Mouse (Mus musculus) limb, embryonic 11.5 days (tissue): ENCODE results near the gene Ugt1a7c. TPM values are rescaled to one million over a fixed set of nuclear protein-coding genes. Genes with fewer than 3 reads are reported as not detected.

ENCODE experiments used
- ATAC-seq: fragments of 200-750 bp; cut with Nextera tagmentation; 2 replicates; pipeline ENCODE4 v1.8.0; 2017; ENCODE audit warnings: low read depth; ENCODE audit not compliant: insufficient number of reproducible peaks, low FRiP score, low TSS enrichment
- DNase-seq: peaks from one replicate; pipeline ENCODE4 v3.0.0-alpha.2; 2015; ENCODE audit warnings: low spot score
- H3K27ac ChIP-seq: fragments of 300-500 bp; sonication (generic); replicated peaks from 2 replicates; pipeline ENCODE4 v1.5.1; 2014; ENCODE audit warnings: low read depth, mild to moderate bottlenecking, low read length
- H3K27me3 ChIP-seq: fragments of 300-500 bp; sonication (generic); 2 replicates; pipeline ENCODE4 v1.6.1; 2014; ENCODE audit warnings: mild to moderate bottlenecking, low read length, mixed read lengths; ENCODE audit not compliant: control insufficient read depth, insufficient read depth
- H3K36me3 ChIP-seq: fragments of 300-500 bp; sonication (generic); 2 replicates; pipeline ENCODE4 v1.6.1; 2014; ENCODE audit warnings: mild to moderate bottlenecking, low read length, moderate library complexity, mixed read lengths; ENCODE audit not compliant: control insufficient read depth, insufficient read depth
- H3K4me1 ChIP-seq: fragments of 300-500 bp; sonication (generic); 2 replicates; pipeline ENCODE4 v1.6.1; 2014; ENCODE audit warnings: low read length, mixed read lengths; ENCODE audit not compliant: control insufficient read depth, insufficient read depth
- H3K4me2 ChIP-seq: fragments of 300-500 bp; sonication (generic); 2 replicates; pipeline ENCODE4 v1.6.1; 2014; ENCODE audit warnings: low read depth, mild to moderate bottlenecking, moderate library complexity; ENCODE audit not compliant: severe bottlenecking
- H3K4me3 ChIP-seq: fragments of 300-500 bp; sonication (generic); 2 replicates; pipeline ENCODE4 v1.5.1; 2014; ENCODE audit warnings: low read depth, low read length
- H3K9ac ChIP-seq: fragments of 300-500 bp; sonication (generic); 2 replicates; pipeline ENCODE4 v1.6.1; 2014; ENCODE audit warnings: mild to moderate bottlenecking, low read length
- H3K9me3 ChIP-seq: fragments of 300-500 bp; sonication (generic); 2 replicates; pipeline ENCODE4 v1.6.1; 2016; ENCODE audit warnings: low read length; ENCODE audit not compliant: control insufficient read depth
- WGBS: fragments of 180-500 bp; shearing (Covaris S2); extraction: QIAGEN DNeasy Blood & Tissue Kit; methylation state at CpG from one replicate; pipeline ENCODE4 v1.1.7; 2014; 5-methylcytosine and 5-hydroxymethylcytosine counted together
- polyA plus RNA-seq: library from polyadenylated mRNA; unstranded; fragments of >200 nt; fragmentation: Nextera tagmentation; extraction: Ambion mirVana; gene quantifications from 2 replicates; pipeline ENCODE4 v1.2.1, GENCODE M21; 2014

The Ugt1a7c gene
- polyA plus RNA-seq, 1 experiment from 2014 or later = 0.79 TPM

GRCm38 (mm10) chr1:88255989-88256754 is 161.3 kb downstream of the Ugt1a7c start:
- WGBS = 81% methylated on average over 13 of the region's 13 CpGs
- ATAC-seq (no peak), DNase-seq (no peak)
- peaks cover 6% of the 10 kb centered on the region for H3K36me3 ChIP-seq
- no peak overlapping the region for H3K9ac ChIP-seq
- no peak overlapping the region for H3K4me3 ChIP-seq
- H3K4me1 ChIP-seq = no peaks in the 10 kb centered on the region
- H3K9me3 ChIP-seq = peaks cover 79% of the 10 kb centered on the region
- H3K27ac ChIP-seq = no peak overlapping the region
- no peak overlapping the region for H3K4me2 ChIP-seq
- no peaks in the 10 kb centered on the region for H3K27me3 ChIP-seq

GRCm38 (mm10) chr1:88256886-88257663 is 162.2 kb downstream of the Ugt1a7c start:
- no peak overlapping the region for H3K4me3 ChIP-seq
- peaks cover 12% of the 10 kb centered on the region for H3K36me3 ChIP-seq
- 78% methylated on average over 10 of the region's 10 CpGs for WGBS
- no peaks in the 10 kb centered on the region for H3K4me1 ChIP-seq
- H3K27ac ChIP-seq = no peak overlapping the region
- H3K4me2 ChIP-seq = no peak overlapping the region
- no peaks in the 10 kb centered on the region for H3K27me3 ChIP-seq
- H3K9me3 ChIP-seq = peaks cover 78% of the 10 kb centered on the region
- ATAC-seq = no peak
- H3K9ac ChIP-seq = no peak overlapping the region
- DNase-seq = no peak

- no peaks in the 10 kb centered on the region for H3K4me1 ChIP-seq
- ATAC-seq (no peak), DNase-seq (no peak)
- 82% methylated on average over 6 of the region's 6 CpGs for WGBS
- H3K4me2 ChIP-seq = no peak overlapping the region
- H3K9ac ChIP-seq = no peak overlapping the region
- H3K9me3 ChIP-seq = peaks cover 77% of the 10 kb centered on the region
- no peak overlapping the region for H3K27ac ChIP-seq
- H3K27me3 ChIP-seq = no peaks in the 10 kb centered on the region
- H3K36me3 ChIP-seq = peaks cover 18% of the 10 kb centered on the region
- no peak overlapping the region for H3K4me3 ChIP-seq
These were observed 162.8 kb downstream of the Ugt1a7c start for GRCm38 (mm10) chr1:88257681-88258080.

GRCm38 (mm10) chr1:88258361-88258760 is 163.5 kb downstream of the Ugt1a7c start:
- peaks cover 77% of the 10 kb centered on the region for H3K9me3 ChIP-seq
- ATAC-seq = no peak
- H3K4me2 ChIP-seq = no peak overlapping the region
- H3K4me1 ChIP-seq = no peaks in the 10 kb centered on the region
- H3K4me3 ChIP-seq = no peak overlapping the region
- H3K27ac ChIP-seq = no peak overlapping the region
- no peak overlapping the region for H3K9ac ChIP-seq
- H3K36me3 ChIP-seq = peaks cover 25% of the 10 kb centered on the region
- H3K27me3 ChIP-seq = no peaks in the 10 kb centered on the region
- DNase-seq = no peak
- WGBS = 70% methylated on average over 6 of the region's 6 CpGs

GRCm38 (mm10) chr1:88258881-88259642 is 164.2 kb downstream of the Ugt1a7c start:
- Histone ChIP-seq H3K9me3 (peaks cover 70% of the 10 kb centered on the region), H3K4me1 (no peaks in the 10 kb centered on the region), H3K27ac (no peak overlapping the region), H3K9ac (no peak overlapping the region), H3K4me3 (no peak overlapping the region), H3K36me3 (peaks cover 32% of the 10 kb centered on the region), H3K4me2 (no peak overlapping the region), H3K27me3 (no peaks in the 10 kb centered on the region)
- no peak for ATAC-seq
- no peak for DNase-seq
- WGBS = 78% methylated on average over 8 of the region's 8 CpGs

GRCm38 (mm10) chr1:88259643-88260024 is 164.8 kb downstream of the Ugt1a7c start:
- no peak for ATAC-seq
- Histone ChIP-seq H3K9me3 (peaks cover 69% of the 10 kb centered on the region), H3K27ac (no peak overlapping the region), H3K4me1 (no peaks in the 10 kb centered on the region), H3K27me3 (no peaks in the 10 kb centered on the region), H3K9ac (no peak overlapping the region), H3K4me3 (no peak overlapping the region), H3K36me3 (peaks cover 38% of the 10 kb centered on the region), H3K4me2 (no peak overlapping the region)
- 81% methylated on average over 4 of the region's 4 CpGs for WGBS
- DNase-seq = no peak

GRCm38 (mm10) chr1:88260114-88260513 is 165.3 kb downstream of the Ugt1a7c start:
- H3K27ac ChIP-seq = no peak overlapping the region
- ATAC-seq (no peak), DNase-seq (no peak)
- no peak overlapping the region for H3K4me3 ChIP-seq
- 86% methylated on average over 6 of the region's 6 CpGs for WGBS
- H3K36me3 ChIP-seq = peaks cover 42% of the 10 kb centered on the region
- no peak overlapping the region for H3K4me2 ChIP-seq
- no peak overlapping the region for H3K9ac ChIP-seq
- H3K27me3 ChIP-seq = no peaks in the 10 kb centered on the region
- peaks cover 68% of the 10 kb centered on the region for H3K9me3 ChIP-seq
- H3K4me1 ChIP-seq = no peaks in the 10 kb centered on the region

- DNase-seq = no peak
- Histone ChIP-seq H3K4me2 (no peak overlapping the region), H3K4me1 (no peaks in the 10 kb centered on the region), H3K4me3 (no peak overlapping the region), H3K27ac (no peak overlapping the region), H3K9me3 (peaks cover 62% of the 10 kb centered on the region), H3K9ac (no peak overlapping the region), H3K27me3 (no peaks in the 10 kb centered on the region), H3K36me3 (peaks cover 49% of the 10 kb centered on the region)
- no peak for ATAC-seq
- WGBS = 84% methylated on average over 10 of the region's 10 CpGs
These were observed 165.9 kb downstream of the Ugt1a7c start for GRCm38 (mm10) chr1:88260604-88261377.
